Mouse (Mus musculus): ENCODE measurements around the gene Gabpb2. TPM values are rescaled to one million over a fixed set of nuclear protein-coding genes. Genes with fewer than 3 reads are reported as not detected.

Gabpb2 gene
- total and polyA plus RNA-seq, 3 experiments, result 72.2 to 92.8 (median 82.2) TPM

GRCm38 (mm10) chr3:95200562-95200961 lies 17.2 kb downstream of the Gabpb2 start:
- Histone ChIP-seq H3K27ac (ENCODE audit: control insufficient read depth, low read depth, low read length) (no peak overlapping the region), H3K36me3 (ENCODE audit: control insufficient read depth in 1 of 2, insufficient read depth in 2 of 2, low read length in 2 of 2) (peaks cover 0 to 95% of the 10 kb centered on the region in 2 experiments; a peak in 2 of 4 replicates), H3K9me3 (replicated peaks; ENCODE audit: insufficient read depth, low read length) (no peaks in the 10 kb centered on the region), H3K4me3 (ENCODE audit: control insufficient read depth in 1 of 2, insufficient read depth in 1 of 2, low read depth in 2 of 2, low read length in 2 of 2) (no peak overlapping the region), H3K4me1 (ENCODE audit: control insufficient read depth in 1 of 2, insufficient read depth in 2 of 2, low read length in 2 of 2) (no peaks in the 10 kb centered on the region), H3K27me3 (ENCODE audit: control insufficient read depth in 1 of 2, insufficient read depth in 2 of 2, low read length in 2 of 2) (no peaks in the 10 kb centered on the region), H3K9ac (ENCODE audit: control insufficient read depth, low read depth, low read length, poor library complexity, severe bottlenecking) (no peak overlapping the region), H3K79me2 (ENCODE audit: control insufficient read depth, insufficient read depth, low read length, poor library complexity) (no peaks in the 10 kb centered on the region)
- TF ChIP-seq HCFC1 (IDR thresholded peaks at IDR 0.05; ENCODE audit: low read depth, low read length) (no peak), MXI1 (IDR thresholded peaks at IDR 0.05; ENCODE audit: low read depth, low read length) (no peak), KAT2A (conservative IDR thresholded peaks at IDR 0.05; ENCODE audit: low read depth, low read length) (no peak), USF1 (IDR thresholded peaks at IDR 0.05; ENCODE audit: low read depth, low read length) (no peak), RCOR1 (IDR thresholded peaks at IDR 0.05; ENCODE audit: low read depth, low read length) (no peak)
- DNase-seq (ENCODE audit: low read depth, low spot score), result no peak

- Histone ChIP-seq H3K4me3 (ENCODE audit: control insufficient read depth in 1 of 2, insufficient read depth in 1 of 2, low read depth in 2 of 2, low read length in 2 of 2) (no peak overlapping the region), H3K27ac (ENCODE audit: control insufficient read depth, low read depth, low read length) (no peak overlapping the region), H3K27me3 (ENCODE audit: control insufficient read depth in 1 of 2, insufficient read depth in 2 of 2, low read length in 2 of 2) (no peaks in the 10 kb centered on the region), H3K36me3 (ENCODE audit: control insufficient read depth in 1 of 2, insufficient read depth in 2 of 2, low read length in 2 of 2) (peaks cover 0 to 95% of the 10 kb centered on the region in 2 experiments; a peak in 2 of 4 replicates), H3K9me3 (replicated peaks; ENCODE audit: insufficient read depth, low read length) (no peaks in the 10 kb centered on the region), H3K79me2 (ENCODE audit: control insufficient read depth, insufficient read depth, low read length, poor library complexity) (no peaks in the 10 kb centered on the region), H3K4me1 (ENCODE audit: control insufficient read depth in 1 of 2, insufficient read depth in 2 of 2, low read length in 2 of 2) (no peaks in the 10 kb centered on the region), H3K9ac (ENCODE audit: control insufficient read depth, low read depth, low read length, poor library complexity, severe bottlenecking) (no peak overlapping the region)
- DNase-seq (ENCODE audit: low read depth, low spot score), result no peak
- TF ChIP-seq GABPA (IDR thresholded peaks at IDR 0.05; ENCODE audit: low read depth, low read length) (no peak), MYC (IDR thresholded peaks at IDR 0.05; ENCODE audit: low read depth, low read length) (no peak), ZC3H11A (IDR thresholded peaks at IDR 0.05; ENCODE audit: low read depth, low read length) (no peak), SIN3A (IDR thresholded peaks at IDR 0.05; ENCODE audit: low read length) (no peak), MEF2A (IDR thresholded peaks at IDR 0.05; ENCODE audit: extremely low read depth, insufficient replicate concordance, low read depth, low read length, poor library complexity, severe bottlenecking) (no peak), TAL1 (IDR thresholded peaks at IDR 0.05; ENCODE audit: low read length) (no peak), TCF12 (IDR thresholded peaks at IDR 0.05; ENCODE audit: low read depth, low read length) (no peak), JUND (IDR thresholded peaks at IDR 0.05; ENCODE audit: low read depth, low read length) (no peak), HCFC1 (IDR thresholded peaks at IDR 0.05; ENCODE audit: low read depth, low read length) (no peak), NELFE (IDR thresholded peaks at IDR 0.05; ENCODE audit: low read depth, low read length) (no peak), CTCF (IDR thresholded peaks at IDR 0.05 in 2 of 3, conservative IDR thresholded peaks at IDR 0.05 in 1 of 3; ENCODE audit: control insufficient read depth in 1 of 3, insufficient read depth in 1 of 3, low read depth in 2 of 3, low read length in 3 of 3, poor library complexity in 1 of 3, severe bottlenecking in 1 of 3) (no peak), MYB (IDR thresholded peaks at IDR 0.05; ENCODE audit: low read depth, low read length) (no peak), USF2 (IDR thresholded peaks at IDR 0.05; ENCODE audit: borderline replicate concordance in 1 of 2, insufficient read depth in 1 of 2, low read depth in 1 of 2, low read length in 2 of 2) (no peak)
Measured at GRCm38 (mm10) chr3:95200132-95200531, 17.6 kb downstream of the Gabpb2 start.
